Mouse (Mus musculus) stomach, postnatal 0 days (tissue): ENCODE results near the gene Parvb.

Source experiments
- CTCF ChIP-seq: IDR thresholded peaks from 2 replicates; pipeline ENCODE4 v1.5.1; 2016; ENCODE audit warnings: antibody characterized with exemption, low read depth, mild to moderate bottlenecking, moderate library complexity
- EP300 ChIP-seq: optimal IDR thresholded peaks from 2 replicates; pipeline ENCODE3; 2016; ENCODE audit warnings: antibody characterized with exemption

DNA sequence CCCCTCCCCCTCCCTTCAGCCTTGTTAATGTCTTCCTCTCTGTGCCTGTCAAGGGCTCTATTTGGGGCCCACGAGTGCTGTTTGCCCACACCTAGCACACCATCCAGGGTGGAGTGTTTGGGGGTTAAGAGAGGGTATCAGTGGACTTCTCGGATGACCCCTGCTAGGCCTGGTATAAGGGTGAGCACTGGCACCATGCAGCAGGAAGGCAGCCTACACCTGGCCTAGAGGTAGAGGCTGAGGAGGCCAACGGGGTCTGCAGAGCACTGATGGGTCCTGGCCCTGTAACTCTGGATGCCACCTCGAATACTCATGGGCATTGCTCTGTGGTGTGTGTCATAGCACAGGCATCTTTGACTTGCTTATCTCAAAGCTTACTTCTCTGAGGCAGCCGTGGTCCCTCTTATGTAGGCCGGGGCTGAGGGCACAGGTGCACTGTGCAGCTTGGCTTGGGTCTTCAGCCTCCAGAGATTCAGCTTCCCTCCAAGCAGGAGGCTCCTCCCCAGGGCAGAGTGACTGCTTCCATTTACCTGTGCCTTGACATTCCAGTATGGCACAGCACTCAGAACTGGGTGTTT is 18.6 kb upstream of the Parvb start:
- TF ChIP-seq CTCF (no peak), EP300 (no peak)
